Mouse (Mus musculus): ENCODE results near the gene Ybx2.
A peak's percentile ranks its signal among the peaks of the same experiment; 100 is the strongest.

The Ybx2 gene

GRCm38 (mm10) chr11:69961841-69962240, 26.2 kb downstream of the Ybx2 start:
- no peak for DNase-seq (ENCODE audit: low spot score in 2 of 2)

- no peak for DNase-seq (ENCODE audit: low spot score in 2 of 2)
Observed at GRCm38 (mm10) chr11:69964650-69965270, 29.2 kb downstream of the Ybx2 start, which contains the start of gene Cldn7. Gene Cldn7, plus strand, starts transcription at chr11:69964779.

- no peak for DNase-seq (ENCODE audit: low spot score in 2 of 2)
Observed at GRCm38 (mm10) chr11:69965271-69966005, 29.8 kb downstream of the Ybx2 start.

GRCm38 (mm10) chr11:69966006-69966859, 30.6 kb downstream of the Ybx2 start:
- DNase-seq (ENCODE audit: low spot score in 2 of 2), result no peak

- DNase-seq (ENCODE audit: low spot score in 2 of 2), result no peak
Observed at GRCm38 (mm10) chr11:69966860-69967517, 31.4 kb downstream of the Ybx2 start.

GRCm38 (mm10) chr11:69968793-69969192, 33.2 kb downstream of the Ybx2 start:
- DNase-seq (ENCODE audit: low spot score in 2 of 2), result no peak

- no peak for DNase-seq (ENCODE audit: low spot score in 2 of 2)
Observed at GRCm38 (mm10) chr11:69970222-69970621, 34.6 kb downstream of the Ybx2 start.

- DNase-seq (ENCODE audit: low spot score in 2 of 2), result no peak
Observed at GRCm38 (mm10) chr11:69970775-69971174, 35.2 kb downstream of the Ybx2 start.

- no peak for DNase-seq (ENCODE audit: low spot score in 2 of 2)
Observed at GRCm38 (mm10) chr11:69974907-69975306, 39.3 kb downstream of the Ybx2 start.

- no peak for DNase-seq (ENCODE audit: low spot score in 2 of 2)
Observed at GRCm38 (mm10) chr11:69976271-69976670, 40.7 kb downstream of the Ybx2 start.

GRCm38 (mm10) chr11:69979827-69980195, 44.2 kb downstream of the Ybx2 start:
- DNase-seq (ENCODE audit: low spot score in 2 of 2), result no peak

- peak; percentile 98 to 100 for DNase-seq (ENCODE audit: low spot score in 2 of 2)
Observed at GRCm38 (mm10) chr11:69980196-69981140, 44.9 kb downstream of the Ybx2 start.

GRCm38 (mm10) chr11:69981141-69981762, 45.7 kb downstream of the Ybx2 start, which contains the start of gene Ctdnep1:
Gene Ctdnep1, plus strand, starts transcription at chr11:69981156.
- DNase-seq (ENCODE audit: low spot score in 2 of 2), result no peak

GRCm38 (mm10) chr11:69982225-69982624, 46.6 kb downstream of the Ybx2 start, which contains the start of gene Elp5:
Gene Elp5, minus strand, starts transcription at chr11:69982517.
- DNase-seq (ENCODE audit: low spot score in 2 of 2), result no peak

GRCm38 (mm10) chr11:69982877-69983276, 47.3 kb downstream of the Ybx2 start:
- no peak for DNase-seq (ENCODE audit: low spot score in 2 of 2)

GRCm38 (mm10) chr11:69983377-69983776, 47.8 kb downstream of the Ybx2 start:
- DNase-seq (ENCODE audit: low spot score in 2 of 2), result no peak

GRCm38 (mm10) chr11:69984431-69984830, 48.8 kb downstream of the Ybx2 start:
- DNase-seq (ENCODE audit: low spot score in 2 of 2), result no peak

GRCm38 (mm10) chr11:69989949-69990348, 54.4 kb downstream of the Ybx2 start:
- no peak for DNase-seq (ENCODE audit: low spot score in 2 of 2)
